11 mouse cellular contexts compared by ENCODE assay signal in the genomic region with DNA sequence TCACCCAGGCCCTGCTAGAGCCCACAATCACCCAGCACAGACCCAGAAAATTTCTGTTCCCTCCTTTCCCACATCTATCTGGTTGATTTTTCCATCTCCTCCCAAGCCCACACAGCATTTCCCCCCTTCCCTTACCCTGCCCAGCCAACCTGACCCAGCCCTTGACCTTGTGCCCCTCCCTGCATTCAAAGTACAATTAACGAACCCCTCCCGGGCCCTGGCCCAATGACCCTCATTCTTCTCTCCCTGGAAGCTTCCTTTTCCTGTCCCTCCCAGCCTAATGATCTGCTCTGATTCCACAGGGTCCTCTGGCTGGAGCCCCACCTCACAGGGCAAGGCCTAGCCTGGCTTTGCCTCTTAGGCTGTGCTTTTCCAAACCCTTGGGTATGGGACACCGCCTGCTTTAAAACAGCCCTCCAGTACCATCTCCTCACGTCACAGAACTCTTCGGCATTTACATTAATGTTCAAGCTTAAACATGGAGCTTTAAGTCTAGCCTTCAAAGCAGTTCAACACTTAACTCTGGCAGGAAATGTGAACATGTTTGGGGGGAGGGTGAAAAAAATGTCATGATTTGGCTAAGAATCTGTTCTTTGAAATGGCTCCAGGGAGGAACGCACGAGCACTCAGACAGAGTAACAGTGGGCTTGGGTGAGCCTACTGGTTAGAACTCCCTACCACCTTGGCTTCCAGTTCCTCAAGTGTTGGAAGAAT.
DNase-seq lines count a peak whose midpoint lies in the region; ATAC-seq lines count a peak whose summit lies in the region.
"Had no signal": no experiment of that assay in that cellular context is flagged by ENCODE, and none has a peak within 500 bp of the region (broad histone marks: within the 10 kb centered on the region; RNA-seq: fewer than 3 reads in every experiment).

No protein-coding gene starts in this region.

- no peak overlapping the region for H3K9ac ChIP-seq in heart, embryonic 14.5 days (ENCODE audit: low read length)
- H3K9ac ChIP-seq: forebrain, embryonic 13.5 days had no signal

- H3K9me3 ChIP-seq in heart, embryonic 14.5 days (ENCODE audit: control insufficient read depth, low read length) = no peaks in the 10 kb centered on the region
- H3K9me3 ChIP-seq: forebrain, embryonic 13.5 days had no signal

- ATAC-seq in heart, embryonic 14.5 days (ENCODE audit: insufficient number of reproducible peaks, insufficient read depth, low FRiP score, low read depth) = peak; percentile 69
- no peak for ATAC-seq in erythroblast, adult 5-6 weeks (replicated peaks; ENCODE audit: low FRiP score, poor library complexity, severe bottlenecking)
- ATAC-seq: forebrain, embryonic 13.5 days had no signal

- H3K4me1 ChIP-seq in heart, embryonic 14.5 days (ENCODE audit: control insufficient read depth in 2 of 2, insufficient read depth in 2 of 2, low read length in 2 of 2) = peaks cover 25 to 33% of the 10 kb centered on the region in 2 experiments

- 72% methylated on average over 7 of the region's 7 CpGs for WGBS in heart, embryonic 14.5 days

- no peak overlapping the region for H3K4me2 ChIP-seq in heart, embryonic 14.5 days (ENCODE audit: low read length)
- H3K4me2 ChIP-seq: forebrain, embryonic 13.5 days had no signal

- no peak overlapping the region for H3K4me3 ChIP-seq in heart, embryonic 14.5 days (ENCODE audit: control insufficient read depth in 1 of 2, insufficient read depth in 1 of 2, low read depth in 1 of 2, low read length in 2 of 2)
- H3K4me3 ChIP-seq: forebrain, embryonic 13.5 days had no signal

- no peaks in the 10 kb centered on the region for H3K27me3 ChIP-seq in heart, embryonic 14.5 days (ENCODE audit: control insufficient read depth, insufficient read depth, low read length)
- H3K27me3 ChIP-seq: forebrain, embryonic 13.5 days had no signal

- DNase-seq in CD4-positive helper T cell, adult 2 months (ENCODE audit: low read depth, low spot score) = peak; percentile 56
- peak; percentile 96 for DNase-seq in R1 (ENCODE audit: low read depth, low spot score)
- DNase-seq in kidney, postnatal 36 days = peak; percentile 65 to 76
- no peak for DNase-seq in right cerebral cortex, adult 2 months (ENCODE audit: low spot score in 2 of 2)
- DNase-seq in cerebellum, postnatal 25 days = no peak
- no peak for DNase-seq in cerebellum, adult 18-20 months
- DNase-seq: spleen, adult 18-20 months had no signal

- peak overlapping the region; percentile 33 to 71 for H3K27ac ChIP-seq in heart, embryonic 14.5 days (replicated peaks in 1 of 2; ENCODE audit: control insufficient read depth in 1 of 2, insufficient read depth in 1 of 2, low read depth in 2 of 2, low read length in 2 of 2)
- H3K27ac ChIP-seq: forebrain, embryonic 13.5 days; macrophage had no signal

- H3K36me3 ChIP-seq in heart, embryonic 14.5 days (ENCODE audit: control insufficient read depth, insufficient read depth, low read length) = no peaks in the 10 kb centered on the region

Comparison
In these comparisons a context has a peak if more than half of its experiments do, and no peak if none do; other contexts are left out.
1. DNase-seq: peak in CD4-positive helper T cell, adult 2 months (single experiment), R1 (single experiment) and kidney, postnatal 36 days (2 of 2); none in right cerebral cortex, adult 2 months (0 of 2), cerebellum, postnatal 25 days (0 of 2) and cerebellum, adult 18-20 months (0 of 2).